Mouse (Mus musculus): ENCODE measurements around the gene Tbc1d30.
A peak's percentile ranks its signal among the peaks of the same experiment; 100 is the strongest.

Tbc1d30 gene

DNA sequence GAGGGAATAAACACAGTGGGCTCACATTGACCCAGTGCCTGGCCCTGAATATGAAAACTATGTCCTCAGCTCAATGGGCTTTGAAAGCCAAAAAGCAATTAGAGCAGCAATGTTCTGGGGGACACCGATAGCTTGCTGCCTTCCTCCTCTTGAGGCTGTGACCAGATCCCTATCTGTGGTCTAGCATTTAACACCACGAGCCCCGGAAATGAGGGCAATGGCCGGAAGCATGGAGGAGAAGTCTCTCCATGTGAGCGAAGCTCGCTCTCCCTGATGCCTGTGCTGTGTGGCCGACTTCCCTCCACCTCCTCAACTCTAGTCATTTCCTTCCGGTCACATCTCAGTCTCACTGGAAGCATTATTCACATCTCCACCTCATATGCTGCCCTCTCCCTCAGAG is 82.3 kb downstream of the Tbc1d30 start:
- no peak for DNase-seq (ENCODE audit: low read depth, low spot score)

DNA sequence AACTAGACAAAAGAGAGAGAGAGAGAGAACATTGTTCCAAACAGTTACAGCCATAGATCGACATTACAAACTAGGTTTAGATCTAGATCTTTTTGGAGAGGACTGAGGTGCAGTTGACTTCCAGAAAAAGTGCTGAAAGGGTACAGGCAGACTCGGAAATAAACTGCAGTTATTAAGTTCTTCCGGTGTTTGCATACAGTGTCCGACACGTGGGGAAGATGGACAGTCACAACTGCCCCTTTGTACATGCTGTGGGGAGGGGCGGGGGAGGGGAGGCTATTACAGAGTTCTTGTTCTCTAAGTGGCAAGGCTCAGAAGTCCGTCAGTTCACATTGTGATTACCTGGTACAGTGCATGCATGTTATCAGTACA is 86.9 kb downstream of the Tbc1d30 start:
- no peak for DNase-seq (ENCODE audit: low read depth, low spot score)

DNA sequence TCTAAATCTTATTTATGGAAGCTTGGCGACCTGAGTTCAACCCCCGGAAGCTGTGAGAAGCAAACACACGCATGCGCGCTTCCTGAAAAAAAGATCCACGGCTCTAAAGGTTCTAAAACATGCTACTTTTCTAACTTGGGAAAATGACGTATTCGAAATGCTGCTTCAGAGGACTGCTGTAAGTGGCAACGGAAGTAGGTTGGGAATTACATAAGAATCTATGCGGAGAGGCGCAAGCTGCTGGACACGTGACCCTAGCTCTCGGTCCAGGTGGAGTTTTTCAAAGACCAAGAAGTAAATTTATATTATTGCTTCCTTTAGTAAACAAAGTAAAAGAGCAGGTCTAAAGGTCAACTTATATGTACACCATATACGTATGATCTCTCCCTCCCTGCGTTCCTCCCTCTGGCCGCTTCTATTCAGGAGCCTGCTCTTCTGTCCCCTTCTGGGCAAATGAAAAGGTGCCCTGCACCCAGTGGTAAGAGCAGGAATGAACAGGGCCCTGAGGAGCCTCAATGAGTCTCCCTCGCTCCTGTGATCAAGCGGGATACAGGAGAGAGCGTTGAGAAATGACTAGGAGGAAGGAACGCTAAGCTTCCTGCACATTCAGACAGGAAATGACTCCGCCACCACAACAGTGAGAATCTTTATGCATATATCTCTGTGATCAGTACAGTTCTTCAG is 87.4 kb downstream of the Tbc1d30 start:
- DNase-seq (ENCODE audit: low read depth, low spot score) = no peak

DNA sequence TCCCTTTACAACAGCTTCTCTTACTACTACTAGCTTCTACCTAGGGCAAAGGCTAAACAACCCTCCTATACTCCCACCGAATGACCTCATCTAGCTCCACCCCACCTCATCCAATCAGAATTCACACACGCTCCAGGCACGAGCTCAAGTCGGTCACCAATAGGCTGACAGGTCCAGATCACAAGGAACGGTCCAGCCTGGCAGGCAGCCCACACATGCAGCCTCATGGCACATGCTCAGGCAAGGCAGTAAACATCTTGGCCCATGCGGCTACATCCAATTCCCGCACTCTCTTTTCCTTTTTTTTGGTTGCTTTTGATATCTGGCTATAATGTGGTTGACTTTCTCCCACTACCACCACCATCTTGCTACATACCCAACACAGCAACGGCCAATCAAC is 88.9 kb downstream of the Tbc1d30 start:
- no peak for DNase-seq (ENCODE audit: low read depth, low spot score)

DNA sequence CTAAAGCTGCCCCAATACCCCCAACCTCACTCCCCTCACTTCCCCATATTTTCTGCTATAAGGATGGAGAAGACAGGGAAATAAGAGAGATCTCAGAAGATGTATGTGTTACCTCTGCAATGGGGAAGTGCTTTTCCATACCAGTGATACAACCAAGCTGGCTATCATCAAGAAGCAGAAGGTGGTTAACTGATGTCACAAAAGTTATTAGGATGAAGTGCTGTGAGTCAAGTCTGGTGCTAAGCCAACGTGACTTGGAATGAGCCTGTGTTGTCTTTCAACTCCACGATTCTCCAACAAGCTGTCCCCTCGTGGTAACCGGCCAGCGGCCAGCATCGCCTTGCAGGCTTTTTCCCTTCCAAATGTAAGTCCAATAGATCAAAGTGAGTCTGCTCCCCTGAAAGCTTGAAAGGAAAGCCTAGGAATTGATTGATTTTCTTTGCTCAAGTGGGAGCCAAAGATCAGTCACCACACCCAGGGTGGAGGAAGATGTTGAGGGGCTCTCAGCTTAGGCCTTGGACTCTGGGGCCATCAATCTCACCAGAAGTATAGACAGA is 90.0 kb downstream of the Tbc1d30 start:
- DNase-seq (ENCODE audit: low read depth, low spot score) = no peak

DNA sequence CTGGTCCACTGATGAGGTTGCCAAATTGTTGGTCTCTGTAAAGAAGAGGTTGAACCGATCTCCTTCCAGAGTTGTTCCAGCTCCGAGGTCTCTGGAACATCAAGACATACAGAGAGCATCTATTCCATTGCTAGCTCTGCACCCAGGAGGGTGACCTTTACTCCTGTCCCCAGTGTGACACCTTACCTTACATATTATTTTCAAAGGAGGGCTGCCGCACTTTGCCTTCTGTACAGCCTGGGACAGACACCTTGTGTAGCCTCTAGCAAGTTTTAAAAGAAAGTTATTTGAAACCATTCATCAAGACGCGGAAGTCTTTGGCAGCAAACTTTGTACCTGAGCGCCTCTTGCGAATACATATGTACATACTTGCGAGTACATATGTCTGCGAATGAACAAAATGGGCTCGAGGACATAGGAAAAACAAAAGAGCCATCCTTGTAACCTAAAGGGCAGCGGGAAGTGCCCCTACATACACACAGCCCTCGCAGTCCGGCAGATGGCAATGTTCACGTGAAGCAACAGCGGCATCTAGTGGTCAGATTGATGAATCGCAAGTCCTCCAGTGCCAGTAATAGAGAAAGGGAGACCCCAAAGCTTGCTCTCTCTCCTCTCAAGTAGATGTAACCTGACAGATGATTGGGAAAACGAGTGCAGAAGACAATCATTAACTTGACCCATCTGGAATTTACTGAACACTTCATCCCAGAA is 94.8 kb downstream of the Tbc1d30 start:
- peak; percentile 75 for DNase-seq (ENCODE audit: low read depth, low spot score)

DNA sequence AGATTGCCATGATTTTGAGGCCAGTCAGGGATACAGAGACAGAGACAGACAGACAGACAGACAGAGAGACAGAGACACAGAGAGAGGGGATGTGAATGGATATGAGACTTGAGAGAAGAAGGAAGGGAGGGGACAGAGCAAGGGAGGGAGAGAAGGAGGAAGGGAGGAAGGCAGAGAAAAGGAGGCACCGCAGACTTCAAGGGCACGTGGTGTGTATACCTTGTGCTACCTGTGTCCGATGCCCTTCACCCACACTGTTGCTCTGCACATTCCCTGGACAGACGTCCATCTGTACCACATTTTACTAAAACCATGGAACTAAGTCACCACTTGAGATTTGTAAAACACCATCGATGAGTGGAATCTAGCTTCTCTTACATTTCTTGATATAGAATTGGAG is 95.6 kb downstream of the Tbc1d30 start:
- no peak for DNase-seq (ENCODE audit: low read depth, low spot score)

DNA sequence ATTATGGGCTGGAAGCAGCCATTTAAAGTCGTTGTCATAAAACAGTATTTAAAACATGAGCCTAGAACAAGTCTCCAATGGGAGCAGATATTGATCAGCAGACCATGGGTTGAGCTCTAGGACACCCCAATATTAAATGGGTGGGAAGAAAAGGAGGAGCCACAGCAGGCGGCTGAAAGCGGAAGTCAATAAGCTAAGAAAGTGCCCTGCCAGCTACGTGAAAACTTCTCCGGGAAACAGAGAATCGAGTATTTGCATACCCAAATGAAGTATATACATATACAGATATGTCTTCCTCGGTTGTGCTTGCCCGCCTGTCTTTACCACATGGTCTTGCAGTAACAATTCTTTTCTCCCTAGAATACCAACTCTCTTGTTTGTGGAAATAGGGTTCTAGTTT is 96.7 kb downstream of the Tbc1d30 start:
- DNase-seq (ENCODE audit: low read depth, low spot score) = no peak

DNA sequence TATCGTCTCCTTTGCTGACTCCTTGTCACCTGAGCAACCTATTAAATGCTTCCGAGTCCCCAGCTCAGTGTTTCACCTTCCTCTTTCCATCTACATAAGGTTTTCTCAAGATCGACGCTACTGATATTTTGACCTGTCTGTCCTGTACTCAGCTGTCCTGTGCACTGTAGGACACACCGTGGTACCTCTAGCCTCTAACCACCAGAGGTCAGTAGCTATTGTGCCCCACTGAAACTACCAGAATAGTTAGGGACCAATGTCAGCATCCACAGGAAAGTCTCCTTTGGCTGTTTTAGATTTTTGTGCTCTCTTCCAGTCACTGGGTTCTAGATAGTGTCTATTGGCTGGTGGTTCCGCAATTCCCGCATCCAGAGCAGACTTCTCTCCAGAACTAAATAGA is 98.3 kb downstream of the Tbc1d30 start:
- no peak for DNase-seq (ENCODE audit: low read depth, low spot score)

DNA sequence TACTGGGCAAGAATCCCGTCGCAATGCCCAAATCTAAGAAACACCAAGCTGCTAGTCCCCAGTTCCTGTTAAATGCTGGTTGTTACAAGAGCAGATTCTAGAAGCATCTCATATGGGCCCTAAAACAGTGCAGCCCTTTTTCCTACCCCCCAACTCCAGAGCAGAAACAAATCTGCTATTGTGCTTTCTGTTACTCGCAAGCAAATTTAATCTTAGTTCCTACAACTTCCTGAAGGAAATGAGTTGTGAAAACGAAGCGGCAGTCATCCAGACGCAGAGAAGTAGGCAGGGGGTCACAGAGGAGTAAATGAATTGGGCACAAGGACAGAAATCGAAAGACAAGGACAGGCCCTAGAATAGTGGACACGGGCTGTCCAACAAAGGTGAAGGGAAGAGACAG is 99.9 kb downstream of the Tbc1d30 start:
- DNase-seq (ENCODE audit: low read depth, low spot score) = no peak

DNA sequence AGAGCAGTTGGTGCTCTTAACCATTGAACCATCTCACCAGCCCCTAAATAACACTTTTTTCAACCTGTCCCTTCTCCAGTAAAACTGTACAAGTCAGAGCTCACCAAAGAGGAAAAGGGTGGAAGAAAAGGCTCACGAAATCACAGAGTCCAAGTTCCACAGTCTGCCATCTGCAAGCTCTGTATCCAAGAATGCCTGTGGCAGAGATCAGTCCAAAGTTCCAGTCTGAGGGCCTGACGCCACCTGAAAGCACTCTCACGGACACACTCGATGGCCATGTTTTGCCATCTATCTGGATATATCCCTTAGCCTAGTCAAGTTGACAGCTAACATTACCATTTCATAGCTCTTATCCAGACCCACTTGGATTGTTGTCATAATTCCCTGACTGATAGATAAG is 101.3 kb downstream of the Tbc1d30 start:
- no peak for DNase-seq (ENCODE audit: low read depth, low spot score)

DNA sequence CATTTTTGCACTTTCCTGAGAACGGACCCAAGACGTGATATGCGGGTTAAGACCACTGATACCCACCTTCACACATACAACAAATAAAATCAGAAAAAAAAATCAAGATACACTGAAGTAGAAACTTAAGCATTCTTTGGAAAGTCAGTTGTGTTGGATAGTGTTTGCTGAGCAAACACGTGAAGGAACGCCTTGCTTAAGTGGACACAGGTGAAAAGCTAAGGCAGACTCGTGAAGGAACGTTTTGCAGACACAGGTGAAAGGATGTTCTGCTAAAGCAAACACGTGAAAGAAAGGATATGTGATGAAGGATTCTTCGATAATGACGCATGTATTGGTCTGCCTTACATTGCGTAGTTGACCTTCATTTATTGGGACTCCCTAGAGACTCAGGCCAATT is 103.5 kb downstream of the Tbc1d30 start:
- no peak for DNase-seq (ENCODE audit: low read depth, low spot score)

DNA sequence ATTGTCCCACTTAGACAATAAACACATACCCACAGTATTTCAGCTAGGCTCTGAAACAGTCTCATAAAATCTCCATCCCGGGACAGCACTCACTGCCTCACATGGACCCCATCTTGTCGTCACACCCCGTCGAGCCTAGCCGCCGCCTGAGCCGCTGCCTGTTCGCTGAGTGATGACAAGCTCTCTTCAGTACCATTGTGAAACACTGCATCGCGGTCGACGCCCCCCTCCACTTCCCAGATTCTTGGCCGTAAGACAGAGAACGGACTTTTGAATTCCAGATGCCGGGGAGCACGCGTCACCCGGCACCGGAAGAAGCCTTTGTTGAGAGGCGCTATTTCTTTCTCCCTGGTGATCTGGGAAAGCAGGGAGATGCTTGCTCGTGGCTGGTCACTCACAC is 104.1 kb downstream of the Tbc1d30 start:
- no peak for DNase-seq (ENCODE audit: low read depth, low spot score)

DNA sequence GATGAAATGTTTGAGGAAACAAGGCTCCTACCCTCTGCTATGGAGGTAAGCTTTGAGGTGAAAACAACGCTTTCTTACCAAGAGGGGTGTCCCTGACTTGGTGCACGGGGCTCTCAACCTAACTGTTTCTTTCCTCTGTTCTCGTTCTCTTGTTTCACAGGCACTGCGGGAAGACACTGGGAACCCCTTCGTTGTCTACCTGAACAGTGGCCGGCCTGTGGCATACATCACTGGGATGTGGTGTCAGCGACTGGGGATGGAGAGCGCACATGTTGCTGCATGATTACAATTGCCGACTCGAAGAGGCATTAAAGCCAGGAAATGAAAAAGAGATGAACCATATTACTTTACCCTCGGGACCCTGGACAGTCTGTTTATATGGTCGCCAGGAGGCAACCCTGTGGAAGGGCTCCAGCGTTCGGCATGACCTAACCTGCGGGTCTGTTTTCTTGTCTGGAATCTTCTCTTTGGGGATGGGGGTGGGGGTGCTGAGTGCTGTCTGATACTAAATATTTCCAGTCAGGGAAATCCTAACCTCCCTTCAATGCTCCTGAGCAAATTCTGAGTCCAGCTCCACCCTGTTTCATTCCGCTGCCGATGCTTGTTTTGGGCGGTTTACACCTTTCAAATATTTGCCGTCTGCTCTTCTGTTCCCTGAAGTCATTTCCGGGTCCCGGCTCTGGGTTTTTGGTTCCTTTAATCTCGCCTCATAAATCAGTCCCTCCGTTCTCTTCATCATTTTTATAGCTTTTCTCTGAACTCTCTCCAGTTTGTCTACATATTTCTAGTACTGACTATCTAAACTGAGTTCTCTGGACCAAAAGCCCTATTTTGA is 107.5 kb downstream of the Tbc1d30 start:
- no peak for DNase-seq (ENCODE audit: low read depth, low spot score)

DNA sequence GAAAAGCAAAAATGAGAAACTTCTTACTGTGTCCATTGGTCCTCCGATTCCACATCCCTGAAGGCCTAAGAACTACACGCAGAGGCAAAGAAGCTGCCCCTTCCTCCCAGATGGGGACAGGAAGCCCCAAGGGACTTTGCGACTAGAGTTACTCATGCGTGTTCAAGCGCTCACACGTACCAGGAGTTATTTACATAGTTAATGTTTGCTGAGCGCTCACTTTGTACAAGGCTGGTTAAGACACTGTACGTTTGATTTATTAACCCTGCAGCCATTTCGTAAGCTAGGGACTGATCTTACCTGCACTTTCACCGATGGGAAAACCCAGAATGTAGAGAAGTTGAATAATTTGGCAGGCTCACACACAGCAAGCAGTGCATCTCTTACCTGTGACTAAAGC is 108.5 kb downstream of the Tbc1d30 start:
- no peak for DNase-seq (ENCODE audit: low read depth, low spot score)

DNA sequence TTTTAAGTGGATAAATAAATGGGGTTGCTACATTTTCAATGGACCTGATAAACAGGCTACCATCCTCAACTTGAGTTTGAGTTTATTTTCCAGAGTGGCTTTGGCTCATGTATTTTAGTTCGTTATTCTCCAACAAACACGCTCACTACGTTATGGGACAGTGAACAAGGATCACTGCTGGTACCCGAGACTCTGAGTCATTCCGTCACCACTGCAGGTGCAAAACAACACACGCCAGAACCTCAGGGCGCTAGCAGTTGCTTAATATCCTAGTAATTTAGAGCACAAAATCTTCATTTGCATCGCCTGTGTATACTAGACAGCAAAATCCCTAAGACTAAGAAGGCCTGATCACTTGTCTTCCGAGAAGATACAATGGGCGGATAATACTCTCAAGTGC is 112.0 kb downstream of the Tbc1d30 start:
- DNase-seq (ENCODE audit: low read depth, low spot score) = no peak

DNA sequence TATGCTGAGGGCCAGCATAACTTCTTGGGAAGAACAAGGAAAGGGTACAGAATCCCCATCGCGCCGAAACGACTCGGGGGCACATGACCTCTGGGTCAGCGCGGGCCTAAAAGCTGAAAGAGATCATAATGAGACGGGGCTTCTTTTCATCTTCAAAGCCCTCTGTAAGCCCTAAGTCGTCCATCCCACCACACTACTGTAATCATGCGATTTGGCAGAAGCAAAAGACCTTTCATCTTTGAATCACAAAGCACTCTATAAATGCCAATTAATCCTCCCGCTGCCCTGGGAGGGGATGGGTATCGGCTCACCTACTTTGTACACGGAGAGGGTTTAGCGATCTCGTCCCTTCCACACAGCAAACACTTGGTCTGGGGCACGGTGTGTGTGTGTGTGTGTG is 112.5 kb downstream of the Tbc1d30 start:
- DNase-seq (ENCODE audit: low read depth, low spot score) = no peak

DNA sequence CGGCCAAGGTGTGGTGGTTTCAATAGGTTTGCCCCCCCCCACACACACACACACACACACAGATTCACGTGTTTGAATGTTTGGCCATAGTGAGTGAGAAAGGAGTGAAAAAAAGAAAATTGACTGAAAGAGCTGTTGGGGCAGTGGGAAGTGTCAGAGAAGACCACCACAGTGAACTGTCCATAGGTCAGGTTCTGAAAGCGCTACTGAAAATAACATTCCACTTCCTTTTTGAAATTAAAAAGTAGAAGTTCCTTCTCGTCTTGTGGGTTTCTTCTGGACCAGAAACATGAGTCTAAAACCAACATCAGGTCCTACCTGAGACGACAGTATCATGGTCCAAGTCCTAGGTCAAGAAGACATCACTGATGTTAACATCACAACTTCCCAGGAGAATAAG is 113.7 kb downstream of the Tbc1d30 start:
- no peak for DNase-seq (ENCODE audit: low read depth, low spot score)

DNA sequence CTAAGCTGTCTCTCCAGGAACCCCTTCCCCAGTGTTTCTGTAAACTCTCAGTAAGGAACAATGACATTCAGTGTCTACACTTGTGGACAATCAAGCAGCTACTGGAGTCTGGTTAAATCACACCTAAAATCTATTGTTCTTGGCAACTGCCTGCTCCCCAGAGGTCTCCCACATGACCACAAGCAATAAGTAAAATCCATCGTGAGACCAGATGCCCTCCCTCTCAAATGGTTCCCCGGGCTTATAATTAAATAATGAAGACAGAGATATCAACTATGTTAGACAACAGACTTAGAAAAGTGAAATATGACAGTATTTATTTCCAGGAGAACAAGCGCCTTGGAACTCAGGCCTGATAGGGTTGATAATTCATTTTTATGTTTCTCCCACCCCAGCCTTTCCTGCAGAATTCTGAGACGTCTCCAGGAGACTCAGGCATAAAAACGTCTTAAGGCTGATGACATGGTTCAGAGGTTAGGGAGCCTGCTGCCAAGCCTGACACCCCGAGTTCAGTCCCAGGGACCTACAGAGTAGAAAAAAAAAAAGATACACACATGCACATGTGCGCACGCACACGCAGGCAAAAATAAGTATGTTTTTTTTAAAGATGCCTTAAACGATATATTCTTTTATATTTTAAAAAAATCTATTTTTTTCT is 115.8 kb downstream of the Tbc1d30 start:
- DNase-seq (ENCODE audit: low read depth, low spot score) = no peak

DNA sequence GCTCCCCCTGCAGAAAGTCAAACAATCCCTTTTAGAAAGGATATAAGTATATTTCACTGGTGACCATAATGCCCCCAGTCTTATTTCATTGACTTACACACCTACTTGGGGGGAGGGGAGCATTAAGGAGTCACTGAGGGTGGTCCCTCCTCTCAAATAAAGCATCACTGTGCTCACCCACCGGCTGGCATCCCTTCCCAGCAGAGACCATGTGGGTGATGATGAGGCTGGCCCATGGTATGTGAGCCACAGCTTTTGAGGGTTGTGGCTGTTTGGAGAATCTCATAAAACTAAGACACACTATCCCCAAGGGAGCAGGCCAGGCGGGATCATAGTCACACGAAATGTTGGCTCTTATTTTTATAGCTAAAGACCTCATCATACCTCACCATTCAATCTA is 116.6 kb downstream of the Tbc1d30 start:
- no peak for DNase-seq (ENCODE audit: low read depth, low spot score)

DNA sequence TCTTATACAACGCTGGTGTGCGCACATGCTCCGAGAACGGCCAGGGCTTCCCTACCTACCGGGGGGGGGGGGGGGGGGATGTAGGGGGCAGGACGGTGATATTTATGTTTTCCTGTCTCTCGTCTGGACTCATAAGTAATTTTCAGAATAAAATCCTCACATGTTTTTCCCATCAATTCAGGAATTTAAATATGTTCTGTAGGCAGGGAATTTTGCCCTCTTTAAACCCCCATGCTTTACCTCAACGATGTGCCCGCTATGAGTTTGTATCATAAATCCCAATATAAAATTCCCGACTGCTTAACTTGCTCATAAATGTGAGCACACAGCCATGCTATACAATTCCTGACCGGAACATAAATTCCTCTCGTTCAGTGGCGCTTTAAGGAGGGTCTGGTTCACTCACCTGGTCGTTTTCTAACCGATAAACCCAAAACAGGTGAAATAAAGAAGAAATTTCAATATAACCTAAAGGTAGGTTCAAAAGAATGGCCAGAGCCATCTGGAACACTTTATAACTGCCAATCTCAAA is 122.6 kb downstream of the Tbc1d30 start:
- no peak for DNase-seq (ENCODE audit: low read depth, low spot score)

DNA sequence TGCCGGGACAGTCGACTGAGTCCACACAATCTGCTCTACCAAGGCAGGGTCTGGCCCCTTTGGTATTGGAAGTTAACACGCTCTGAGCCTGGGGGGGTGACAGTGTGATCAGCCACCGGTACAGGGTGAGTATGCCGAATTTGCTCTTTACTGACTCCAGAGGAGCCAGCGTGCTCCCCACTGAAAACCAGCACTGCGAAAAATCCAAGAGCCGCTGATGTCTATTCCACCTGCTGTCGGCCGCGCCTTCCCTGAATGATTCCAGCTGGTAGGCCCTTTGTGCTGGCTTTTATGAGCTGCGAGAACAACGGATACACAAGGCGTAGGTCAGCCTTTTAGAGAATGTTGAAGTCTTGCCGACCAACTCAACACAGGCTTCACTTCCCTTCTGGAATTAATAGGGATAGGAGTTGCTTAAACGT is 123.1 kb downstream of the Tbc1d30 start:
- DNase-seq (ENCODE audit: low read depth, low spot score) = peak; percentile 51

Measured in embryo, embryonic 11.5 days (tissue).